Mouse (Mus musculus) heart, postnatal 0 days (tissue): Measurements from ENCODE around the gene Pmf1.

Experiments used
- CTCF ChIP-seq: IDR thresholded peaks from 2 replicates; pipeline ENCODE4 v1.5.1; 2016; ENCODE audit warnings: antibody characterized with exemption, control low read depth, low read depth
- EP300 ChIP-seq: IDR thresholded peaks from 2 replicates; pipeline ENCODE4 v1.6.1; 2016; ENCODE audit warnings: antibody characterized with exemption, low read depth

DNA sequence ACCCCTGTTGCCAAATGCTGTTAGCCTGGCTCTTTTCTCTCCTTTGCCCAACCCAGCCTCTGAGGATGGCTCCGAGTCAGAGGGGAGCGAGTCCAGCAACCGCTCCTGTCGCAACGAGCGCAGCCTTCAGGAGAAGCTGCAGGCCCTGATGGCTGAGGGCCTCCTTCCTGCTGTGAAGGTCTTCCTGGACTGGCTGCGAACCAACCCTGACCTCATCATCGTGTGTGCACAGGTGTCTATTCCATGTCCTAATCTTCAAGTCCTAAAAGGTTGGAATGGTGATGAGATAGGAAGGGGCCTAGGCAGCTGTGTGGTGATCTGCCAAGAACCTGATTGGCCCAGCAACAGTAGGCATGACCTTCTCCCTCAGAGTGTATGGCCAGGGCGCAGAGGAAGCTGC lies 57.2 kb downstream of the Pmf1 start:
- TF ChIP-seq CTCF = no peak
- TF ChIP-seq EP300 = no peak
